Mouse (Mus musculus) megakaryocyte, embryonic 14.5 days (primary cell): ENCODE data around the gene Olfr150. TPM values are rescaled to one million over a fixed set of nuclear protein-coding genes. Genes with fewer than 3 reads are reported as not detected.
"Not testable (repeated sequence)": the region's sequence is repeated elsewhere in the genome, so short reads cannot be mapped to it uniquely, and the experiment has no call there.

Experiments used
- H3K27me3 ChIP-seq: replicated peaks from 2 replicates; pipeline ENCODE3; 2012; ENCODE audit warnings: inconsistent platforms
- H3K36me3 ChIP-seq: replicated peaks from 2 replicates; pipeline ENCODE3; 2012; ENCODE audit warnings: low read length, inconsistent platforms, mixed read lengths
- H3K4me1 ChIP-seq: 2 replicates; pipeline ENCODE4 v1.6.1; 2012; ENCODE audit warnings: inconsistent platforms
- H3K4me3 ChIP-seq: replicated peaks from 2 replicates; pipeline ENCODE3; 2012; ENCODE audit warnings: moderate library complexity, mild to moderate bottlenecking, inconsistent platforms
- H3K9me3 ChIP-seq: 2 replicates; pipeline ENCODE4 v1.6.1; 2012; ENCODE audit warnings: inconsistent platforms
- FLI1 ChIP-seq: IDR thresholded peaks from 2 replicates; pipeline ENCODE4 v1.6.1; 2012; ENCODE audit warnings: low read length, inconsistent platforms, mixed read lengths
- GATA1 ChIP-seq: IDR thresholded peaks from 3 replicates; pipeline ENCODE4 v1.6.1; 2012; ENCODE audit warnings: mixed read lengths, low read length, inconsistent platforms, borderline replicate concordance
- polyA plus RNA-seq: library from polyadenylated mRNA; stranded (reverse); fragments of >175 nt; gene quantifications from 2 replicates; pipeline ENCODE4 v1.2.3, GENCODE M21; 2012; ENCODE audit warnings: low replicate concordance; ENCODE audit not compliant: insufficient read depth

The Olfr150 gene
- polyA plus RNA-seq, result not detected in 2 replicates

- no peaks in the 10 kb centered on the region for H3K27me3 ChIP-seq
- no peak for TF ChIP-seq GATA1
- no peak for TF ChIP-seq FLI1
Observed at GRCm38 (mm10) chr9:39730678-39731077, at the start of gene Olfr150. Olfr150 (plus strand) TSS chr9:39730978.

GRCm38 (mm10) chr9:39701123-39701522, 29.7 kb upstream of the Olfr150 start:
- peaks cover 13% of the 10 kb centered on the region; the same call in 1 of the 2 replicates for H3K9me3 ChIP-seq
- not testable (repeated sequence) for H3K4me1 ChIP-seq, H3K27me3 ChIP-seq, H3K4me3 ChIP-seq, H3K36me3 ChIP-seq

More at GRCm38 (mm10) chr9:39730678-39731077, at the start of gene Olfr150:
- Histone ChIP-seq H3K9me3 (no peaks in the 10 kb centered on the region), H3K36me3 (no peaks in the 10 kb centered on the region), H3K4me3 (no peak within 1 kb of the TSS), H3K4me1 (no peaks in the 10 kb centered on the region)

GRCm38 (mm10) chr9:39707017-39707416, 23.8 kb upstream of the Olfr150 start, which contains the start of gene Olfr149:
Olfr149 (minus strand) TSS chr9:39707117.
- no peak for TF ChIP-seq GATA1
- TF ChIP-seq FLI1, result no peak
- H3K36me3 ChIP-seq, result no peaks in the 10 kb centered on the region
- H3K27me3 ChIP-seq, result no peaks in the 10 kb centered on the region
- H3K4me3 ChIP-seq, result no peak within 1 kb of the TSS
- peaks cover 5% of the 10 kb centered on the region; the same call in 1 of the 2 replicates for H3K9me3 ChIP-seq
- H3K4me1 ChIP-seq, result no peaks in the 10 kb centered on the region

GRCm38 (mm10) chr9:39708958-39709357, 21.8 kb upstream of the Olfr150 start:
- no peaks in the 10 kb centered on the region for H3K9me3 ChIP-seq
- TF ChIP-seq FLI1 (no peak), GATA1 (no peak)
- H3K36me3 ChIP-seq, result no peaks in the 10 kb centered on the region
- no peaks in the 10 kb centered on the region for H3K4me1 ChIP-seq
- H3K27me3 ChIP-seq, result no peaks in the 10 kb centered on the region
- H3K4me3 ChIP-seq, result no peak overlapping the region

- H3K36me3 ChIP-seq, result no peaks in the 10 kb centered on the region
- no peaks in the 10 kb centered on the region for H3K9me3 ChIP-seq
- no peaks in the 10 kb centered on the region for H3K4me1 ChIP-seq
- TF ChIP-seq FLI1, result no peak
- TF ChIP-seq GATA1, result no peak
- H3K27me3 ChIP-seq, result no peaks in the 10 kb centered on the region
- no peak within 1 kb of the TSS for H3K4me3 ChIP-seq
Observed at GRCm38 (mm10) chr9:39711053-39711452, 19.7 kb upstream of the Olfr150 start, which contains the start of gene Olfr965. Olfr965 (plus strand) TSS chr9:39711353.

GRCm38 (mm10) chr9:39740741-39741140, 10.0 kb downstream of the Olfr150 start:
- TF ChIP-seq FLI1, result no peak
- H3K27me3 ChIP-seq, result no peaks in the 10 kb centered on the region

GRCm38 (mm10) chr9:39745949-39746348, 15.2 kb downstream of the Olfr150 start, which contains the start of gene Olfr967:
Olfr967 (plus strand) TSS chr9:39746249.
- TF ChIP-seq GATA1 (no peak), FLI1 (no peak)
- Histone ChIP-seq H3K27me3 (no peaks in the 10 kb centered on the region), H3K4me1 (no peaks in the 10 kb centered on the region), H3K4me3 (no peak within 1 kb of the TSS), H3K36me3 (no peaks in the 10 kb centered on the region), H3K9me3 (no peaks in the 10 kb centered on the region)

More at GRCm38 (mm10) chr9:39740741-39741140, 10.0 kb downstream of the Olfr150 start:
- Histone ChIP-seq H3K9me3 (no peaks in the 10 kb centered on the region), H3K4me1 (no peaks in the 10 kb centered on the region), H3K36me3 (no peaks in the 10 kb centered on the region), H3K4me3 (no peak overlapping the region)

- H3K36me3 ChIP-seq, result no peaks in the 10 kb centered on the region
- TF ChIP-seq GATA1, result no peak
- no peak for TF ChIP-seq FLI1
- H3K4me3 ChIP-seq, result no peak overlapping the region
- H3K27me3 ChIP-seq, result no peaks in the 10 kb centered on the region
- no peaks in the 10 kb centered on the region for H3K9me3 ChIP-seq
- H3K4me1 ChIP-seq, result no peaks in the 10 kb centered on the region
Observed at GRCm38 (mm10) chr9:39746428-39746827, 15.7 kb downstream of the Olfr150 start.

- no peak for TF ChIP-seq FLI1
- TF ChIP-seq GATA1, result no peak
- Histone ChIP-seq H3K9me3 (0 out of 2 replicates have a peak, but pooled peaks cover 3% of the 10 kb centered on the region), H3K36me3 (no peaks in the 10 kb centered on the region), H3K4me3 (no peak within 1 kb of the TSS), H3K27me3 (no peaks in the 10 kb centered on the region), H3K4me1 (no peaks in the 10 kb centered on the region)
Observed at GRCm38 (mm10) chr9:39783153-39783552, 52.4 kb downstream of the Olfr150 start, which contains the start of gene Olfr968. Olfr968 (minus strand) TSS chr9:39783253.

Other genes starting within 250 kb of the Olfr150 start
- not detected in 2 replicates for gene Olfr44, start 237.0 kb upstream of the Olfr150 start, polyA plus RNA-seq
- not detected in 2 replicates for gene Olfr957, start 215.2 kb upstream of the Olfr150 start, polyA plus RNA-seq
- gene Olfr958, start 176.9 kb upstream of the Olfr150 start, polyA plus RNA-seq, result not detected in 2 replicates
- not detected in 2 replicates for gene Olfr959, start 155.4 kb upstream of the Olfr150 start, polyA plus RNA-seq
- 0.17 TPM in 1 of 2 replicates, not detected in the other for gene AW551984, start 126.6 kb upstream of the Olfr150 start, polyA plus RNA-seq
- gene Olfr148, start 120.3 kb upstream of the Olfr150 start, polyA plus RNA-seq, result not detected in 2 replicates
- gene Olfr960, start 109.6 kb upstream of the Olfr150 start, polyA plus RNA-seq, result not detected in 2 replicates
- gene Olfr961, start 85.9 kb upstream of the Olfr150 start, polyA plus RNA-seq, result not detected in 2 replicates
- not detected in 2 replicates for gene Olfr963, start 63.8 kb upstream of the Olfr150 start, polyA plus RNA-seq
- gene Olfr149, start 23.9 kb upstream of the Olfr150 start, polyA plus RNA-seq, result not detected in 2 replicates
- not detected in 2 replicates for gene Olfr965, start 19.6 kb upstream of the Olfr150 start, polyA plus RNA-seq
- not detected in 2 replicates for gene Olfr967, start 15.3 kb downstream of the Olfr150 start, polyA plus RNA-seq
- 0.09 TPM in 1 of 2 replicates, not detected in the other for gene Olfr968, start 52.3 kb downstream of the Olfr150 start, polyA plus RNA-seq
- not detected in 2 replicates for gene Olfr969, start 60.0 kb downstream of the Olfr150 start, polyA plus RNA-seq
- not detected in 2 replicates for gene Olfr970, start 77.9 kb downstream of the Olfr150 start, polyA plus RNA-seq
- not detected in 2 replicates for gene Olfr971, start 105.9 kb downstream of the Olfr150 start, polyA plus RNA-seq
- gene Olfr972, start 135.4 kb downstream of the Olfr150 start, polyA plus RNA-seq, result not detected in 2 replicates
- not detected in 2 replicates for gene Olfr229, start 176.4 kb downstream of the Olfr150 start, polyA plus RNA-seq
- not detected in 2 replicates for gene Olfr974, start 206.5 kb downstream of the Olfr150 start, polyA plus RNA-seq
- gene Olfr975, start 221.1 kb downstream of the Olfr150 start, polyA plus RNA-seq, result not detected in 2 replicates
- gene Olfr976, start 230.2 kb downstream of the Olfr150 start, polyA plus RNA-seq, result not detected in 2 replicates